Mouse (Mus musculus): ENCODE measurements around the gene Ddx39.

Ddx39 gene

GRCm38 (mm10) chr8:83737346-83737745 is 22.4 kb downstream of the Ddx39 start:
- no peak for DNase-seq (ENCODE audit: low spot score in 2 of 2)

- DNase-seq (ENCODE audit: low spot score in 2 of 2): no peak
These were observed 23.0 kb downstream of the Ddx39 start for GRCm38 (mm10) chr8:83737852-83738562.

- DNase-seq (ENCODE audit: low spot score in 2 of 2): no peak
These were observed 24.2 kb downstream of the Ddx39 start for GRCm38 (mm10) chr8:83738949-83739710.

DNA sequence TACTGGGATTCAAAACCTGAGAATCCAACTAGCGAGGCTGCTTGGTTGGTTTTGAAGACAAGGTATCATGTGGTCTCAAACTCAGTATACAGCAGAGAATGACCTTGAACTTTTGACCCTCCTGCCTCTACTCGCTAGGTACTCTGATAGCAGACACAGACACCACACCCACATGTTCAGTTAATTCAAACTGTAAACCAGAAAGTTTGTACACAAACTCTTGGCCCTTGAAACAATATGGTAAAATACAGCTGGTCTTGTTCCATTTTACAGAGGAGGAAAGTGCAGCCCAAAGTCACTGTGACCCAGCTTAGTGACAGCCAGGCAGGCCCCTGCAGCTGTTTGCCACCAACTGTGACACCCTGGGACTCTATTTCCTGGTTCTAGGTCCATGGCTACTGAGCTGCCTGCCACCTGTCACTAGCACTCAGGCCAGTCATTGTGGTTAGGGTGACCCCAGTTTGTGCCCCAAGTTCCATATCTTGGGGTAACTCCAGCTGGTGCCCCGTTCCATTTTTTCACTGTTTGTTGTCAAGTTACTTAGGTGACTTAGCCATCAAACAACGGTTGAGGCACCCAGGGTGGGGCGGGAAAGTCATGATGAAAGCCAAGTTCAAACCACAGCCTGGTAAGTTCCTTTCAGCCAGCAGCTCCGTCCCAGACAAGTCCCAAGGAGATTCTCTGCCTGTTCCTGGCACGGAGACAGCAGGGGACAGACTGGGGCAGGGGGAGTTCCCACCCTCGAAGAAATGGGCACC is 24.9 kb downstream of the Ddx39 start:
- no peak for DNase-seq (ENCODE audit: low spot score in 2 of 2)

GRCm38 (mm10) chr8:83740586-83740975 is 25.6 kb downstream of the Ddx39 start:
- no peak for DNase-seq (ENCODE audit: low spot score in 2 of 2)

DNA sequence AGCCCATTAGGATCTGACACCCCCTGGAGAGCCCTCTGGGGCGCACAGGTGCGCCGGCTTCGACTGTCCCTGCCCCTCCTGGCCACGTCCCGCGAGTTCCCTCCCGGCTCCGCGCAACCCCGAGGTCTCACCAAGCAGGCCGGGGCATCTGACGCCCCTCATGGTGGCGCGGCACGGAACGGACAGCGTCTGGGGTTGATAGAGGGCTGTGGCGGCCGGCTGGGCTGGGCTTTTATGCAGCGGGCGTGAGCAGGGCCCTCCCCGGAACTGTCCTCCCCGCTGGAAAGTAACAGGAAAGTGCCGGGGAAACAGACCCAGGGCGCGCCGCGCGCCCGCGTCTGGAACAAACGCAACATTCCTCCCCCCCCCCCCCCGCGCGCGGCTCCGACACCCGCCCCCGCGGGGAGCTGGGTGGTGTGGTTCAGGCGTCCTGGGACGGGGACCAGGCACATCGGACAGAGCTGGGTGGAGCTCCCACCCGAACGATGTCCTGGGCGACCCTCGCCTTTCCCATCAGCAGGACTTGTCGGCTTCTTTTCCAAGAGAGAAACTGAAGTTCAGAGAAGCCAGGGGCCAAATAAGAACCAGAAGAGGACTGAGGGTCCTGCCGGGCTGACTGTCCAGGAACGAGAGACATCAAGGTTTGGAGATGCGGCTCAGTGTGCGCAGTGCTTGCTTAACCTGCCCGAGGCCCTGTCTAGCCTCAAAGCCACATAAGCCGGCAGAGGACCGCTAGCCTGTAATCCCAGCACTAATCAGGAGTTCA is 26.2 kb downstream of the Ddx39 start, which contains the start of gene Adgre5:
TSS of gene Adgre5 (minus strand) at position 351 of the 766 bp plus-strand sequence.
- DNase-seq (ENCODE audit: low spot score in 2 of 2): no peak

GRCm38 (mm10) chr8:83741849-83742655 is 27.1 kb downstream of the Ddx39 start:
- no peak for DNase-seq (ENCODE audit: low spot score in 2 of 2)

DNA sequence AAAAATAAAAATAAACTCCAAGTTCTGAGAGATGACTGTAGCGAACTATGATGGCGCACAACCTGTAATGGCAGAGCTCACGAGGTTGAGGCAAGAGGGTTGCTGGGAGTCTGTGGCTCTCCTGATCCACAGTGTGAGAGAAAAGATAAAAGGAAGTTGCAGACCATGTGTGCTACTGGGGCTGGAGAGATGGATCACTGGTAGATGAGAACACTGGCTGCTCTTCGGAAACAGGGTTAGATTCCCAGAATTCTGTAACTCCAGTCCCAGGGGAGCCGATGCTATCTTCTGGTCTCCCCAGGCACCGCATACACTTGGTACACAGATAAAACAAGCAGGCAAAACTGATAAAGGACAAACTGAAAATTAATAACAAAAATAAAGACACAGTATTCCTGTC is 28.0 kb downstream of the Ddx39 start:
- DNase-seq (ENCODE audit: low spot score in 2 of 2): no peak

GRCm38 (mm10) chr8:83744070-83744469 is 29.1 kb downstream of the Ddx39 start:
- DNase-seq (ENCODE audit: low spot score in 2 of 2): no peak

DNA sequence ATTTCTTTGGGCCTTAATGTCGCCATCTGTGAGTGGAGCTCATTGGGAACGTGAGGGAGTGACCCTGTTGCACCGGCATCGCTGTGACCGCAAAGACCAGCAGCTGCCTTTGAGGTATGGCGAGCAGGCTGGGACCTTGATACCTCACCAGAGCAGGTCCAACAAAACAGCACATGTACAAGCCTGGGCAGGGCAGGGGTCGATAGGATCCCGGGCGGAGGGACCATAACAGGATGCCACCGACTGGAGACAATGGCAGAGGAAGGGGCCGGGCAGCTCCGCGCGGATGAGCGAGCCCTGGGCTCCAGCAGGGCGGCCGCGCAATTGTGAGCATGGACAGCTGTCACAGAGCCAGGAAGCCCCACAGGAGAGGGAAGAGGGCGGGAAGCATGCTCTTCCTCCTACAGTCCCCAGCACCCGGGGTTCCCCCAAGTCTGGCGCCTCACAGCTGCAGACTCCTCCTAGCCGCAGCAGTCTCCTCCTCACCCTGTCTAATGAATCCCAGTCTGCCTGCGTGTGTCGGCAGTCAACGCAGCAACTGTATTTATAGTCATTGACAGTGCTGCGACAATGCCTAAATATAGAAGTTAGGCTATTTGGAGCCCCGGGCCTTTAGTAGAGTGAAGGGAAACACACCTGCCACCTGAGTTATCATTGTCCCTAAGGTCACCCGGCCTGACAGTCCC is 32.8 kb downstream of the Ddx39 start:
- peak; percentile 39 to 41 for DNase-seq (ENCODE audit: low spot score in 2 of 2)

DNA sequence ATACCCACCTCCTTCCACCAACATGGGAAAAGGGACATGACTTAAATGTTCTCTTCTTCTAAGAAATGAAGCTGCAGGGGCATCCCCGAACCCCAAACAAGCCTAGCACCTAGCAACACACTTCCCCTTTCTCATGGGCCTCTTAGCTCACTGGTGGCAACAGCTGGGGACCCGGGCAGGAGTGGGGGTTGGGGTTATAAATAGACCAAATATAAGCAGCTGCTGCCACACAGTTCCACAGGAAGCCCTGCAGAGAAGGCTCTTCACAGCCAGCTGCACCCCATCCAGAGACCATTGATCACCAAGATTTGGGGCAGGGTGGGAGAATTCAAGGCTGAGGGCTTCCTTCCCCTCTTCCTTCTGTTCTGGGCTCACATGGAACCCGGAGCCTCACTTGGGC is 33.7 kb downstream of the Ddx39 start:
- no peak for DNase-seq (ENCODE audit: low spot score in 2 of 2)

GRCm38 (mm10) chr8:83749265-83749664 is 34.3 kb downstream of the Ddx39 start:
- DNase-seq (ENCODE audit: low spot score in 2 of 2): no peak

DNA sequence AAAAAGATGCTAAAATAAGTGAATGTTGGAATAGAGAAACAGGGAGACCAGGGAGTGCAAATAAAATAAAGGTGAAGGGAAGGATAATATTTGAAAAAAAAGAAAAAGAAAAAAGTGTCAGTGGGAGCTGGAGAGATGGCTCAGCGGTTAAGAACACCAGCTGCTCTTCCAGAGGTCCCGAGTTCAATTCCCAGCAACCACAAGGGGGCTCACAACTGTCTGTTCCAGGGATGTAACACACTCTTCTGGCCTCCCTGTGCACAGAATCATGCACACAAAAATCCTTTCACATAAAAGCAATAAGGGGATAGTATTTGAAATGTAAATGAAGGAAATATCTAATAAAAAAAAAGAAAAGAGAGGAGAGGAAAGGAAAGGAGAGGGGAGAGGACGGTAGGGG is 39.2 kb downstream of the Ddx39 start:
- no peak for DNase-seq (ENCODE audit: low spot score in 2 of 2)

DNA sequence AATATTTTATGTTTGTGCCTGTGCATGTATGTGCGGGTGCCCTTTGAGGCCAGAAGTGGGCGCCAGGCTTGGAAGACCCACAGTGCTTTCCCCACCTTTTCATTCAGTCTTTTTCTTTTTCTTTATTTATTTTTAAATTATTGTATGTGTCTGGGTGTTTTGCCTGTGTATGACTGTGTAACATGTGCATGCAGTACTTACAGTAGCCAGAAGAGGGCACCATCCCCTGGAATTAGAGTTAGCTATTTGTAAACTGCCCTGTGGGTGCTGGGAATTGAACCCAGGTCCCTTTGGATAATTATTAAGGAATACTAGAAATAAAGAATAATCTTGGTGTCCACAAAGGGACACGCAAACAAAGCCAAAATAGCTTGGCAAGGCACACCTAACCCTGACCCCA is 41.3 kb downstream of the Ddx39 start:
- DNase-seq (ENCODE audit: low spot score in 2 of 2): no peak

DNA sequence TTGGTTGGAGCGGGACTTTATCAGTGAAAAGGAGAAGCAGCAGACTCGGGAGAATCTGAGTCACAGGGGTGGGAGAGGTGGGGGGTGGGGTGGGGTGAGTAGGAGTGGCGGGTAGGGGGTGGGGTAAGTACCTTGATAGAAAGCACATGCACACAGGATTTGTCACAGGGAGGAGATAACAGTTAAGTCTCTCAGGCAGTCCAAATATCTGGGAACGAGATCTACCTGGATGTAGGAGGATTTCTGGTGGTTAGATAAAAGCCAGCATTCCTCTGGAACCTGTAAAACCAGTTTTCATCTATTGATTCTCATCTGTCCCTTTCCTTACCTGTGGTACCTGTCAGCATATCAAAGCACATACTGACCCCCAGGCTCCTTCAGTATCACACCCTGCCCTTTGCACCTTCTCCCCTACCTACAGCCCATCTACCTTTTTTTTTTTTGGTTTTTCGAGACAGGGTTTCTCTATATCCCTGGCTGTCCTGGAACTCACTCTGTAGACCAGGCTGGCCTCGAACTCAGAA is 42.2 kb downstream of the Ddx39 start:
- DNase-seq (ENCODE audit: low spot score in 2 of 2): no peak

DNA sequence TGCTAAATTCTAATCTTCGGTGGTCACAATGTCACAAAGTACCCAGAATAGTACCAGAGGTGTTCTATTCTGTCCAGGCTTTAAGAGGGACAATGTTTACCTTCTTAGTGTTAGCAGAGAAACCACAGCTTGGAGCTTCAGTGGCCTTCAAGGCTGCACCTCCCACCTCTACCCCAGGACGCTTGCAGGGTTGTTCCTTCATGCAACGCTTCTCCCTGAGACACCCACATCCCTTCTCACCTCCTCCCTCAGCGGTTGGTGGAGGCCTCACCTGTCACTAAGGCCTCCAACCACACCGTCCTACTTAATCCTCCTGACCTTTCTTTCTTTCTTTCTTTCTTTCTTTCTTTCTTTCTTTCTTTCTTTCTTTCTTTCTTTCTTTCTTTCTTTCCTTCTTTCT is 43.3 kb downstream of the Ddx39 start:
- DNase-seq (ENCODE audit: low spot score in 2 of 2): no peak

- no peak for DNase-seq (ENCODE audit: low spot score in 2 of 2)
These were observed 44.3 kb downstream of the Ddx39 start for GRCm38 (mm10) chr8:83759231-83759759.

GRCm38 (mm10) chr8:83764116-83764515 is 49.1 kb downstream of the Ddx39 start:
- DNase-seq (ENCODE audit: low spot score in 2 of 2): no peak

- no peak for DNase-seq (ENCODE audit: low spot score in 2 of 2)
These were observed 49.7 kb downstream of the Ddx39 start for GRCm38 (mm10) chr8:83764717-83765116.

DNA sequence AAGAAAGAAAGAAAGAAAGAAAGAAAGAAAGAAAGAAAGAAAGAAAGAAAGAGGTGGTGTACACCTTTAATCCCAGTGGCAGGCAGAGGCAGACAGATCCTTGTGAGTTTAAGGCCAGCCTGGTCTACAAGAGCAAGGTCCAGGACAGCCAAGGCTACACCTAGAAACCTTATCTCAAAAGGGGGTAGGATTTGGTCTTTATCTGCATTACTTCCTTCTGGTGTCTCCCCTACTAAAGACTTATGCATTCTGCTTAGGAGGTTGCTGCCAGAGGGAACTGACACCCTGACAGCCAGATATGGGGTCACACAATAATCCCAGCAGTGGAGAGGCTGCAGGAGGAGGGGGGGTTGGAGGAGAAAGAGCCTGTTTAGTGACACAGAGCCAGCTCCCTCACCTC is 50.7 kb downstream of the Ddx39 start:
- no peak for DNase-seq (ENCODE audit: low spot score in 2 of 2)

Measured in frontal cortex, postnatal 36 days (tissue).